ENCODE assay signal across 10 mouse cellular contexts in genomic region chr12:8936210-8936609, GRCm38 (mm10). TPM values are rescaled to one million over a fixed set of nuclear protein-coding genes. Genes with fewer than 3 reads are reported as not detected.
A peak's percentile ranks its signal among the peaks of the same experiment; 100 is the strongest.
DNase-seq lines count a peak whose midpoint lies in the region; ATAC-seq and TF ChIP-seq lines count a peak whose summit lies in the region.
"Not testable (repeated sequence)": the region's sequence is repeated elsewhere in the genome, so short reads cannot be mapped to it uniquely, and the experiment has no call there.
"Had no signal": no experiment of that assay in that cellular context is flagged by ENCODE, and none has a peak within 500 bp of the region (broad histone marks: within the 10 kb centered on the region; RNA-seq: fewer than 3 reads in every experiment).

No protein-coding gene starts in this region.

- peak; percentile 20 to 59; a peak in 3 of 4 replicates for TF ChIP-seq CTCF in CH12.LX (conservative IDR thresholded peaks at IDR 0.05 in 1 of 2, IDR thresholded peaks at IDR 0.05 in 1 of 2; ENCODE audit: low read depth in 2 of 2, low read length in 2 of 2)
- TF ChIP-seq CTCF in layer of hippocampus, adult 2 months (conservative IDR thresholded peaks at IDR 0.05), result peak; percentile 75
- TF ChIP-seq CTCF in lung, postnatal 0 days (IDR thresholded peaks at IDR 0.05), result peak; percentile 57
- TF ChIP-seq CTCF in small intestine, adult 2 months (IDR thresholded peaks at IDR 0.05; ENCODE audit: extremely low read depth, insufficient read length, insufficient replicate concordance, low read depth, low read length), result peak; percentile 10; the same call in 1 of the 2 replicates

- H3K9ac ChIP-seq in CH12.LX (ENCODE audit: insufficient read depth, low read depth); lung, postnatal 0 days (replicated peaks; ENCODE audit: low read depth): not testable (repeated sequence)

- dilution Hi-C loops in CH12.LX (cut with MboI; ENCODE audit: extremely low pct_ligation_motif_present, extremely low pct_unique_long_range_greater_than_20kb, low sequenced_read_pairs), result not testable (repeated sequence)

- DNase-seq in CH12.LX (ENCODE audit: extremely low read depth), result peak; percentile 31
- peak; percentile 50 for DNase-seq in adipocyte (ENCODE audit: low spot score)
- DNase-seq in embryo, embryonic 11 days, result peak; percentile 22
- DNase-seq in heart, postnatal 4 days, result peak; percentile 31
- not testable (repeated sequence) for DNase-seq in layer of hippocampus, adult 2 months (ENCODE audit: low spot score in 2 of 2); lung, postnatal 0 days (ENCODE audit: low spot score)
- DNase-seq in thymus, postnatal 4 days, result peak; percentile 67

- peaks cover 14% of the 10 kb centered on the region for H3K79me2 ChIP-seq in CH12.LX (replicated peaks; ENCODE audit: control insufficient read depth, extremely low read depth, insufficient read depth, poor library complexity, severe bottlenecking)

- not testable (repeated sequence) for H3K9me3 ChIP-seq in CH12.LX (replicated peaks; ENCODE audit: low read length); lung, postnatal 0 days (ENCODE audit: low read length)

- in situ Hi-C loops in CH12.LX (cut with MboI; ENCODE audit: low pct_ligation_motif_present, low pct_unique_long_range_greater_than_20kb, low sequenced_read_pairs), result not testable (repeated sequence)

- not testable (repeated sequence) for H3K4me3 ChIP-seq in CH12.LX (replicated peaks in 1 of 3; ENCODE audit: low read depth in 2 of 3, low read length in 2 of 3, poor library complexity in 1 of 3); layer of hippocampus, adult 2 months; lung, postnatal 0 days (ENCODE audit: low read depth, low read length); small intestine, adult 2 months (ENCODE audit: low read depth, low read length)

- TF ChIP-seq RAD21 in CH12.LX (IDR thresholded peaks at IDR 0.05; ENCODE audit: low read depth, low read length), result not testable (repeated sequence)

- H3K4me2 ChIP-seq in CH12.LX (ENCODE audit: insufficient read depth, low read depth, poor library complexity, severe bottlenecking); lung, postnatal 0 days (replicated peaks; ENCODE audit: low read depth, low read length): not testable (repeated sequence)

- peaks cover 9 to 26% of the 10 kb centered on the region in 2 experiments for H3K4me1 ChIP-seq in CH12.LX (ENCODE audit: control insufficient read depth in 1 of 2, insufficient read depth in 2 of 2)
- not testable (repeated sequence) for H3K4me1 ChIP-seq in lung, postnatal 0 days (ENCODE audit: insufficient read depth, low read depth, low read length); small intestine, adult 2 months (ENCODE audit: control insufficient read depth, insufficient read depth, insufficient read length, low read length)

- H3K36me3 ChIP-seq in CH12.LX (replicated peaks in 1 of 2; ENCODE audit: control insufficient read depth in 1 of 2, insufficient read depth in 1 of 2, low read length in 1 of 2), result peaks cover 52 to 76% of the 10 kb centered on the region in 2 experiments
- peaks cover 20% of the 10 kb centered on the region for H3K36me3 ChIP-seq in lung, postnatal 0 days (ENCODE audit: insufficient read depth, low read length)
- H3K36me3 ChIP-seq in small intestine, adult 2 months (ENCODE audit: control insufficient read depth, insufficient read depth, low read length), result peaks cover 47% of the 10 kb centered on the region

- not testable (repeated sequence) for TF ChIP-seq EP300 in CH12.LX (IDR thresholded peaks at IDR 0.05; ENCODE audit: low read length); lung, postnatal 0 days (IDR thresholded peaks at IDR 0.05)

- not testable (repeated sequence) for H3K27me3 ChIP-seq in CH12.LX (replicated peaks); lung, postnatal 0 days (replicated peaks; ENCODE audit: insufficient read depth, low read length); small intestine, adult 2 months (ENCODE audit: control insufficient read depth, insufficient read depth, low read length)

- H3K27ac ChIP-seq in CH12.LX (ENCODE audit: insufficient read depth, low read depth); layer of hippocampus, adult 2 months; lung, postnatal 0 days (ENCODE audit: low read length); small intestine, adult 2 months (ENCODE audit: insufficient read depth, low read depth, low read length): not testable (repeated sequence)

- ATAC-seq in lung, postnatal 0 days, result not testable (repeated sequence)

- not testable (repeated sequence) for TF ChIP-seq POLR2A in CH12.LX (IDR thresholded peaks at IDR 0.05; ENCODE audit: low read depth, low read length); small intestine, adult 2 months (IDR thresholded peaks at IDR 0.05; ENCODE audit: low read depth, low read length)

- WGBS in lung, postnatal 0 days, result 68% methylated on average over 4 of the region's 4 CpGs
- 70% methylated on average over 4 of the region's 4 CpGs for WGBS in small intestine, adult 2 months

TF ChIP-seq in CH12.LX, 34 proteins besides CTCF, POLR2A, EP300 and RAD21:
- TF ChIP-seq ZNF384 (IDR thresholded peaks at IDR 0.05; ENCODE audit: low read depth, low read length) (peak; percentile 32), SMC3 (IDR thresholded peaks at IDR 0.05; ENCODE audit: low read depth, low read length) (peak; percentile 7; the same call in 1 of the 2 replicates)
TF ChIP-seq in CH12.LX: peak in this region for 2; not testable (repeated sequence) for 32.

RNA-seq across cellular contexts. Expression of gene Matn3, which starts 11.5 kb away (rescaled TPM):
- total RNA-seq in CH12.LX (2012; rRNA removed), result not detected in 2 replicates
- total RNA-seq in CH12.LX (2014; rRNA removed), result not detected in 2 replicates
- not detected in 2 replicates for polyA plus RNA-seq in CH12.LX (2012; ENCODE audit: insufficient read length, low read depth)
- total RNA-seq in heart, postnatal 4 days (2021), result under 1 TPM in 1 of 2 experiments, not detected in 1; 0.09 TPM
- total RNA-seq in layer of hippocampus, adult 2 months (2021), result not detected
- polyA plus RNA-seq in lung, postnatal 0 days (2015; fragmentation: Nextera tagmentation; extraction: Ambion mirVana), result 0.33 and 0.52 TPM in 2 replicates
- not detected in 2 replicates for polyA plus RNA-seq in small intestine, adult 2 months (2012; rRNA removed)
- total RNA-seq: hematopoietic stem cell, adult 5-6 weeks had no signal
- polyA plus RNA-seq: inflammation-experienced regulatory T-cells, adult 6 months had no signal

RNA-seq across cellular contexts. Expression of gene Laptm4a, which starts 14.7 kb away (rescaled TPM):
- total RNA-seq in CH12.LX (2012; rRNA removed), result 43.6 and 48.3 TPM in 2 replicates
- 62.6 and 64.5 TPM in 2 replicates for total RNA-seq in CH12.LX (2014; rRNA removed)
- polyA plus RNA-seq in CH12.LX (2012; ENCODE audit: insufficient read length, low read depth), result 65.2 and 73.8 TPM in 2 replicates
- 100 to 1,000 TPM; 358 to 362 TPM for total RNA-seq in heart, postnatal 4 days (2021)
- 100 to 1,000 TPM; 208 to 222 TPM for total RNA-seq in layer of hippocampus, adult 2 months (2021)
- polyA plus RNA-seq in lung, postnatal 0 days (2015; fragmentation: Nextera tagmentation; extraction: Ambion mirVana), result 467 and 484 TPM in 2 replicates
- polyA plus RNA-seq in small intestine, adult 2 months (2012; rRNA removed), result 49.6 and 72.5 TPM in 2 replicates

RNA-seq across cellular contexts. Expression of gene Wdr35, which starts 37.5 kb away (rescaled TPM):
- total RNA-seq in CH12.LX (2012; rRNA removed), result 6.6 and 7.4 TPM in 2 replicates
- total RNA-seq in CH12.LX (2014; rRNA removed), result 5.9 TPM in 2 replicates
- polyA plus RNA-seq in CH12.LX (2012; ENCODE audit: insufficient read length, low read depth), result 8.8 and 10.7 TPM in 2 replicates
- 10 to 100 TPM; 14.9 to 16.7 TPM for total RNA-seq in heart, postnatal 4 days (2021)
- total RNA-seq in layer of hippocampus, adult 2 months (2021), result 10 to 100 TPM; 36.7 to 49.3 TPM
- 7.6 and 10.4 TPM in 2 replicates for polyA plus RNA-seq in lung, postnatal 0 days (2015; fragmentation: Nextera tagmentation; extraction: Ambion mirVana)
- 0.19 and 0.23 TPM in 2 replicates for polyA plus RNA-seq in small intestine, adult 2 months (2012; rRNA removed)

Comparison
In these comparisons a context has a peak if more than half of its experiments do, and no peak if none do; other contexts are left out.
1. CTCF ChIP-seq: peak in every context shown above with its lines; median percentile 75 in layer of hippocampus, adult 2 months; 57 in lung, postnatal 0 days; 40 in CH12.LX; 10 in small intestine, adult 2 months.